Mouse (Mus musculus): ENCODE measurements around the gene Olfr370.

Gene Olfr370

DNA sequence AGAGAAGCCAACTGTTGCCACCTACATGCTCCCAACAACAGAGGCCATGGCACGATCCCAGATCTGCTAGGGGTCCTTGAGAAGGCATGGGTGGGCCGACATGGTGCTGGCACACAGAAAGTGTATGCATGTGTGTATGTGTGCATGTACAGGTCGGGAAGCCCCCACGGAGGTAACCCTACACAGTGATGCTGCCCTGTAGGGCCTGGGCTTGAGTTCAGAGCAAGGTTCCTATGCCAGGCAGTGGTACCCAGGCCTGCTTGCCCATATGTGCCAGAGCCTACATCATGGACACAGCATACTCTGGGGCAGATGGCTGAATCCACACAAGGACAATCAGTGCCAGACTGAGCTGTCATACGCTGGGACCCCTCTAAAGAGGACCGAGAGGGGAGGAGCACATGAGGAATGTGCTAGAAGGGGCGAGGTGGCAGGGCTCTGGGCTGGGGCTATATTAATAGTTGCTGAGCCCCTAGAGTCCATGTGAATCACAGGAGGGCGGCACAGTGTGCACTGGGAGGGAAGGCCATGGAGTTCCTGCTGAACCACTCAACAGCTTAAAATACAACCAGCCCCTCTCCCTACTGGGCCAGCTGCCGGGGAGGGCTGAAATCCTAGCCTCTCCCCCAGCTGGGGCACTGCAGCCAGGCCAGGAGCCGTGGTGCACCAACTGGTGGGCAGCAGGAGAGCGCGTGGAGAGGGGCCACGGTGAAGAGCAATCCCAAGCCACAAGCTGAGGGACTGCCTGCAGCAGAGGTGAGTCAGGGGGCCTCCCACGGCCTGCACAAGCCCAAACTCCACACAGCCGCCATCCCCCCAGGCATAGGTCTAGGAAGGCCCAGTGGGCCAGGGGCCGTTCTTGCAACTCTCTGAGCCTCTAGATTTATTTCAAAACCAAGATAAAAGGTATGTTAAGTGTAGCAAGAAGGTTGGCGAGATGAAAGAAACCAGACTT, 40.3 kb downstream of the Olfr370 start:
- peak; percentile 40 to 53 for DNase-seq

DNA sequence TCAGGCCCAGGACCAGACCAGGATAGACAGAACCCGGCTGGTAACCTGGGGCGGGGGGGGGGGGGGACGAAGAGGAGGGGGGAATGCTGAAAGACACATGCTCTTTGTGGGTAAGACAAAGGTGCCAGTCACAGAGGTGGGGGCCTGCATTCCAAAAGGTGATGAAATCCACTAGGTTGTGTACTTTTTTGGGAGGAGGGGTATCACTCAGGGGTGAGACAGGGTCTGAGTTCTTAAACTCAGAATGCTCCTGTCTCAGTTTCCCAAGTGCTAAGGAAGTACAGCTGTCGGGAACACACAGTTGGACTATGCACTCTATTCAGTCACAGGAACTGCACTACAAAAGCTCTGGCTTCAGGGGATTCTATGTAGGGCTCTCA, 40.9 kb downstream of the Olfr370 start:
- peak in 1 of 2 experiments; percentile 1 for DNase-seq

DNA sequence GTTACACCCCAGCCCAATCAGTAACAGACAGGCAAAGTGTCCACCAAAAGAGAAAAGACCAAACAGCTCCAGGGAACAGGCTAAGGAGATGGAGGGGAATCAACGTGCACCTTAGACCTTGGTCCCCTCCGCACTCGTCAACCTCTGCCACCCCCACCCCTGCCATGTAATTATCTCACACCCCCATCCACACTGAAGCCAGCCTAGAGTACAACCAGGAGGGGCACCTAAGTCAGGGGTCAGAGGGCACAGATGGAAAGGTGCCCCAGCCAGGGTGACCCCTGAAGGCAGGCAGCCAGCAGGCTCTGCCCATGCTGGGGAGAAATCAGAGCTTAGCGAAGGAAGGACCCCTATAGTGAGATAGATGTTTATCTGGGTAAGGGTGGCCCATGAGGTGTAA, 41.3 kb downstream of the Olfr370 start:
- peak; percentile 9 to 15 for DNase-seq

DNA sequence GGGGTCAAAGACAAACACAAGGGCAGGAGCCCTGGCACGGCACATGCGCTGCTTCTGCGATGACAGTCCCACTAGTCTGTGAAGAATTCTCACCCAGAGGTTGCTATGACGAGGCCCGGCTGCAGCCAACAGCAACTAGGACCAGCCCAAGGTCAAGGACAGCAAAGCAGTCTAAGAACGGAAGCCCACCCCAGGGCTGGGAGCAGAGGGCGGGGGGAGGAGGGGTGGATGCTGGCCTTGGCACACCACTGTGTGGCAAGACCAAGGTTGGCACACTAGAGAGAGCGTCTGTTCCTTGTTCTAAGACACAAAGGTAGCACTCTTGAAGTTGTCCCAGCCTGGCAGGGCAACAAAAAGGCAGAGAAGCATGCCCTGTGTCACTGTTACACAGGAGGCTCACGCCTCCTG, 41.8 kb downstream of the Olfr370 start:
- peak; percentile 36 to 53 for DNase-seq

DNA sequence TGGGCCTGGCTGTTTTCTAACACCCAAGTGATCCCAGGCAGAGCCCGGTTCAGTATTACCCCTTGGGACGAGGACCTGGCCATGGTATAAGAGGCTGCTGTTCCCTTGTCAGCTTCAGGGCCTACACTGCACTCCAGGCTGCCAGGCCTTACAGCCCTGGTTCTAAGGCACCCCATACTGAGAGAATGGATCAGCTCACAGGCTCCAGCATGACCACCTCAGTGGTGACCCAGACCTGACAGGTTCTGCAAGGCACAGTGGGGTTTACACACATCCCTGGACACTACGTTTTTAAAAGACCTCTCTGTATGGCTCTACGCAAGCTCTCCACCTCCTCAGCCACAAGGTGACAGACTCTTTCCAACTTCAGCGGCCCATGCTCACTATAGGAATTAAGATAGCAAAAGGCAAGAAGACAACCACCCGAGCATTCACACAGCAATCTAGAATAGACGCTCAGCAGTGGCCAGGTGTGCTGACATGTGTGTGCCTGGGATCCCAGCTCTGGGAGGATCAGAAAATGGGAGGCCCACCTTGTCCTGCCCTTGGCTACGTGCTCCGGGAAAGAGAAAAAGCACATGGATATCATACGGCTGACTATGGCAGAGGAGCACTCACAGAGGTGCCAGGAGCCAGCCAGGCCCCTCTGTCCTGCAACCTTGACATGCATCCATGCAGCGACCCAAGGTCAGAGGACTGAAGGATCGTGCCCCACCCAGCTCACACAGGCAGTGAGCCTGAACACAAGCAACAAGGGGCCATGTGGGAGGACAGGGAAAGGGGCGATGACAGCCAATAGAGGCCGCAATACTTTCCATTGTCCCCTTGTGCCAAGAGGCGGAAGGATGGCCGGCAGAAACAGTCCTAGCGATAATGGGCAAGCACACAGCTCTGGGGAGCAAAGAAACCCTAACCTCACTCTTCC, 42.8 kb downstream of the Olfr370 start:
- peak; percentile 8 to 15 for DNase-seq

DNA sequence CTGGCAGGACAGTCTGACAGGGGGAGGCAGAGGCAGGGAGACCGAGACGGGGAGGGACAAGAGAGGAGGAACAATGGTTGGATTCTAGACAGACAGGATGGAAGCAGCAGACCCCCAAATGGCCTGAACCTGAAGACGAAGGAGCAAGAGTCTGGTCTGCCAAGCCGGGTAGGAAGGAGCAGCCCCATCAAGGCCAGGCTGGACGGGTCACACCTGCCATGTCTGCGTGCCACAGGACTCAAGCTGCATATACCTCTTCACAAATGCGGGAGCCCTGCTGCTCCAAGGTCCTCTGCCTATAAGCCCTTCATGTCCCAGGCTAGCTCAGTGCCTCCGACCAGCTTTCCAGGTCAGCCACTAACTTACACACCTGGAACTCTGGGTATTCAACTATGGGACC, 44.1 kb downstream of the Olfr370 start:
- DNase-seq = peak in 1 of 2 experiments; percentile 2

DNA sequence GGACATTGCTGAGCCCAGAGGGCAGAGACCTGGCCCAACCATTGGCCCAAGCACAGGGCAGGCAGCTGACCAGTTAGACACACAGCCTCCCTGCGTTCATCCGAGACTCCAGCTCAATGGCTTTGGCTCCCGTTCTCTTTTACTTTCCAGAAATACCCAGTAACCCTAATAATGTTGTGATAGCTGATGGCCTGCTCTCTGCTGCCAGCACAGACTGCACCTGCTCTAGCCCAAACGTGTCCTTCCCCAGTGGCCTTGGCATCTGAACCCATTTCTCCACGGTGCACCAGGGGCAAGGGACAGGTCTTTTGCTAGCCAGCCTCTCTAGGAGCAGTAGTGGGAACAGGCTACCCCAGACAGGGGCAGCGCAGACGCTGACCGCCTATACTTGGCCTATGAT, 45.2 kb downstream of the Olfr370 start:
- peak; percentile 10 to 12 for DNase-seq

DNA sequence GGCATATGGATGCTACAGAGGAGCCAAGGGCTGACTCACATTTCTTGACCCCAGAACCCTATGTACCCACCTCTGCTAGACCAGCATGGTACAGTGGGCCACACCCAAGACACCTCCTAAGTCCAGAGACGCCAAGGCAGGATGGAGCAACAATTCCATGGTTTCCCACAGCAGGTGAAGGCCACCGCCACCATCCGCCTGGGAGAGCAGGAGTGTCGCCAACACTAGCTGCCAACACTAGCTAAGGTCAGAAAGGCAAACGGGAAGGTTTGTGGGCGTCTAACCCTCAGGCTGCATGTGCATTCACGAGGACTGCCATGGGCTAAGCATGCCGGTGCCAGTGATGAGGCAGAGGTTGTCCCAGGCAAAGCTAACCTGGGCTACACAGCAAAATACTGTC, 46.6 kb downstream of the Olfr370 start:
- DNase-seq = peak; percentile 18 to 38

DNA sequence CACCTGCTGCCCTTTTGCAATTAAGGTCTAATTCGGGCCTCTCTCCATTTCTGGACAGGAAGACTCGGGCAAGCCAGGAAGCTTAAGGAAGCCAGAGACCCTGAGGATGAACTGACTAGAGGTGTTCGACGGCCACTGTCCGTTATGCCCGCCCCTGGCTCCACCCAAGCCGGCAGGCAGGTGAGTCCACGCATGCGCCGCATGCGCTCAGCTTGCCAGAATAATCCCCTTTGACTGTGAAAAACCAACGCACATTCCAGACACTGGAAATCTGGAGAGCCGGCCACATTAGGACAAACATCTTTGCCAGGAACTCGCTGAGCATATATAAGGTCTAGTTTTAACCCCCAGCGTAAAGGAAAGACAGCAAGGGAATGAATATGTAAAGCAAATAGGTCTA, 47.7 kb downstream of the Olfr370 start:
- peak; percentile 4 to 7 for DNase-seq

DNA sequence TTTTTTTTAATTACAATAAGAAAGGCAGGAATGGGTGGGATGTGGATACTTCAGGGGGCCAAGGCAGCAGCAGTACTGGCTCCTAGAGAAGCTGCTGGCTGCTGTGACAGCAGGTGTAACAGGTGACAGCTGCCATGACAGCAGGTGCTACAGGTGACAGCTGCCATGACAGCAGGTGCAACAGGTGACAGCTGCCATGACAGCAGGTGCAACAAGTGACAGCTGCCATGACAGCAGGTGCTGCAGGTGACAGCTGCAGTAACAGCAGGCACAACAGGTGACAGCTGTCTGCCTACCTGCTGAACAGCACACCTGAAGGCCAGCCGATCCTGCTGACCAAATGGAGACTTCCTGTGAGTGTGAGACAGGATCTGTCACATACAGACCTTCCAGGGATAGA, 49.2 kb downstream of the Olfr370 start:
- peak; percentile 63 to 65 for DNase-seq

DNA sequence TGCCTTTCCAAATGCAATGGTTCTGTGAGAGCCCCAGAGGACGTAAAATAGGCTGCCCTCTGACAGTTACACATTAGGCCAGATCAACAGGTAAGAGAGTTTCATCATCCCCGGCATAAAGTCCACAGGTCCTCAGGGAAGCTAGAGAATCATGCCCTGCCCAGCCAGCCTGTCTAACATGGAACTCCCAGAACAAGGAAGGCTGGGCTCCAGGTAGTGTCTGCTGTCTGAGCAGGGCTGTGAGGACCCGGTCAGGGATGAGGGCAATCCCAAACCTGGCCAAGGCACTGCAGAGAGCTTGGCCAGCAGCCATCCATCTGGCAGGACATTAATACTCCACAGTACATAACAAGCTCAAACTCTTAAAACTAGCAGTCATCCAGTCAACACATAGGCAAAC, 49.8 kb downstream of the Olfr370 start:
- DNase-seq = peak; percentile 79 to 81

DNA sequence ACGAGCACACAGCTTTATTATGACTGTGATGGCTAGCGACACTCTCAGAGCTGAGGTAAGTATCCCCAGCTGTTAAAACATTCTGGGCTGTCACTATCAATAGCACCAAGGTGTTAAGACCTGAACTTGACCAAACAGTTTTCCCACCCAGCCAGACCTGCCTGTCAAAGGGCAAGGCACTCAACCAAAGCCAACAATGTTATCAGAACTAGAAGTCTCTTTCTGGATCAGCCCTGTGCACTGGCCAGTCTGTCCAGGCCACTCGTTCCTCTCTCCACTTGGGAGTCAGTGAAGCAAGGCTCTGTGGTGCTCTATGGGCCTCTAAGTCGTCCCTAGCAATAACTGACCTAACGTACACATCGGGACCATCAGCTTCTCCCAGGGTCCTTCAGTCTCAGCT, 52.1 kb downstream of the Olfr370 start:
- no peak for DNase-seq

DNA sequence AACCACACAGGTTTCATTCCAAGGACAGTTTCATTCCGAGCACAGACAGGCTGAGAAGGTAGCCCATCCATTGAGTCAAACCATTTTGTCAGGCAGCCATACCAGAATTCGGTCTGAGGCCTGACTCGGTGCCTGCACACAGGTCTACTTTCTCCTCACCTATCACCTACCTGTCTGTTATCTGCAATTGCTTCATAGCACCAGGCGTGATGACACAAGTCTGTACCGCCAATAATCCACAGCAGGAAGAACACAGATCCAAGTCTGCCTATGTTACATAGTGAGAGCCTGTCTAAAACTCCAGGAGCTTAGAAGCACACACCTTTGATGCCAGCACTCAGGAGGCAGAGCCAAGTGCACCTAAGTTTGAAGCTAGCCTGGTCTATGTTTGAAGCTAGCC, 53.3 kb downstream of the Olfr370 start:
- DNase-seq = no peak

DNA sequence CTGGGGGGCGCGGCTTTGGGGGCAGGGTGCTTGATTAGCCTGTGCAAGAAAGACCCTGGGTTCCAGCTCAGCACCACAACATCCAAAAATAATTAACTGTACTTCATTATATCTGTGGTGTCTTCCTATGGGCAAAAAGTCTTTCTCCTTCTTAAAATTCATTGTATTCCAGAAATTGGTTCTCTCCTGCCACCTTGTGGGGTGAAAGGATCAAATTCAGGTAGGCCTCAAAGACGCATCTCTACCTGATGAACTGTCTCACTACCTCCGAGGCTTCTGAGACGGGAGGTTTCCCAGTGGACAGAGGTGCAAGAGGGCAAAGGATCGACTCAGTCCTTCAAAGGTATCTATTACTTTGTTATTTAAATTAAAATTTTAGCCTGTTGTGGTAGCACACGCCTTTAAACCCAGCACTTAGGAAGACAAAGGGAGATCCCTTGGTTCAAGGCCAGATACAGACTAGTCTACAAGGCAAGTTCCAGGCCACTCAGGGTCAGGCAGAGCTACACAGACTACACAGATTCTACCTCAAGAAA, 55.0 kb downstream of the Olfr370 start:
- DNase-seq = peak in 1 of 2 experiments; percentile 53

DNA sequence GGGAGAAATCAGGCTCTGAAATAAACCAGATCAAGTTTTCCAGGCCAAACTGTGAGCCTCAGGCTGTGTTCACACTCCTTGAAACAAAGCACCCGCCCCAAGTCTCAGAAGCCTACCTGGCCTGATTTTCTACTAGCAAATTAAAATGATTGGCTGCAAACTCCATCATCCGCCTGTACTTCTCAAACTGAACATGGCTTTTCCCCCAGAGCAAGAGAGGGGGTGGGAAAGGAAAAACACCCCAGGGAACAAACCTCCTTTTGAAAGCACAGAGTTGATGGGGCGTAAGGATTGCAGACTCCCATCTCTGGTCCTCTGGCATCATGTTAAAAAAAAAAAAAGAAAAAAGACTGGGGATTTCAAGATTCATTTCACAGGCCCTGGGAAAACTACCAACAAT, 57.1 kb downstream of the Olfr370 start:
- DNase-seq = no peak

DNA sequence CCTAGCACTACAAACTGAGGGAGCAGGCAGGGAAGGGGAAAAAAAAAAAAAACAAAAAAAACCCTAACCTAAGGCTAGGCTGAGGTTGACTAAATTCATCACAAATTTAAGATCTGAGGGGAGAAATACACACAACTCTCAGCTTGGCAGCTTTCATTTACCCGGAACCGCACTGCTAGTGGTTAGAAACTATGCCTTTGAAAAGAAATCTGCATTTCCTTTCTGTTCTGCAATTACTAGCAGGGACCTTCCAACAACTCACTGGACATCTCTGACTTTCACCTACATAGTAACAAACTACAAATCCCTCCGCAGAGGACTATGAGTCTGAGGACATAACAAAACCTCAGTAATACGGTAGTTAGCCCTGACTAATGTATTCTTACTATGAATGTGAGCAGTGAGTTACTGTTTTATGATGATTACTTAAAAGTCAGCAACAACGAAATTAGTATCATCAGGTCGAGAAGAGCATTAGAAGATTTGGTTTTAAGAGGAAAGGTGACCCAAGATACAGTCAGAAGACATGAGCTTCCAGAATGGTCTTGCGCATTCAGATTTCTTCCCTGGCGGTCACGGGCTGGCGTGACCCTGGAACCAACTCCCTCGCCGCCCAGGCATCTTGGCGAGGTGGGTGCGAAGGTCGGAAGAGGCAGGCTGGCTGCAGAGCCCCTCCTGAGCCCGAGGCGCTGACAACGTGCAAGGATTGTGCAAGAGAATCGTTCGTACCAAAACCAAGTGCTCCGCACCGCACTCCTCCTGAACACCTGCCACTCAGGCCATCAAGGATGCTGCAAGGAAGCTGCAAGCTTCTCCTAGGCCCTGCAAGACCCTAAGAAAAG, 58.0 kb downstream of the Olfr370 start:
- no peak for DNase-seq

DNA sequence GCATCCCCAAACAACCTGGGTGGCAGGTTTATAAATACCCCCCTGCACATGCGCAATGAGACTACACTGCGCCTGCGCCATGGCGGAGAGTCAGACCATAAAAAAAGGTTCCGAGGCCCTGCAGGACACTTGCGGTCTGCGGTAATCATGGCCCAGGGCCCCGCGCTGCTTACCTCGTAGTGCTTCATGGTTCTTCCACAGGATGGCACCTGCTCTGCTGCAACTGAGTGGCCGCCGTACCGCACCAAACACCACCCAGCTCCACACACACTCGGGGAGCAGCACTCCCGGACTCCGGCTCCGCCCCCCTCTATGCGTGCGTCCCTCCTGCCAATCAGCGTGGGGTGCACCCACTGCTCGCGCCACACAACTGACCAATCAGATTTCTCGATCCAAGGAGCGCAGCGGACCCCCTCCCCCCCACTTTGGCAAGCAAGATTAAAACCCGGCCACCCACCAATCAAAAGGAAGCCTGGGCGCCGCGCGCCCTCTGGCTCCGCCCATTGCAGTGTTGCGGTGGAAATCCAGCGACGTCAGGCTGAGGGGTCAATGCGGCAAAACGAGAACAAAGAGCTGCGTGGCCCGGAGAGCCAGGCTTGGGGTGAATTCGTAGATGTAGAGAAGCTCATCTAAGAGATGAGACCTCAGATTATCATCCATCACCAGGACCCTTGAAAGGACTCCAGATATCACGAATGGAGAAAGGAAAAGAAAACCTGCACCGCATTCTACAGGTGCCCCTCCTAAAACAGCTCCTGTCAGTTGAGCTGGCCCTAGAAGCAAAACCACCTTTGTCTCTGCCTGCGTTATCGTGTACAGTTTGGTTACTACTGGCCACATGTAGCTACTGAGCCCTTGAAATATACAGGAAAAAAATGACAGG, 58.8 kb downstream of the Olfr370 start:
- DNase-seq = peak; percentile 98 to 99

Measured in cerebellum, postnatal 14 days (tissue).